8 mouse cellular contexts compared by ENCODE assay signal in the genomic region with DNA sequence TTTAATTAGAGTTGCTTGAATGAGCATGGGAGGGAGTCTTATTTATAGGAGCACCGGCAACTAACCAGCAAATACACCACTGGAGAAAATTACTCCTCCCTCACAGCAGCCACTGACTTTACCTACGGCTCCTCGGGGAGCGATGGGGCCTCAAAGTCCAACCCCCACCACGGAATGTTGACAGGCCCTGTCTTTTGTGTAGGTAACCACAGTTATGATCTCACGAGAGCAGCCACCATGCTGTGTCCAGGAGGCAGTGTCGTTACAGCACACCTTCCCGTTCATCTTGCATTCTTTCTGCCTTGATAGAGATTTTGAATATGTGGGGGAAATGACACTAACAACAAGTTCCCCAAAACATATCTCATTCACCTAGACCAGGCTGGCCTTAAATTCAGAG. TPM values are rescaled to one million over a fixed set of nuclear protein-coding genes. Genes with fewer than 3 reads are reported as not detected.
A peak's percentile ranks its signal among the peaks of the same experiment; 100 is the strongest.
DNase-seq lines count a peak whose midpoint lies in the region; ATAC-seq and TF ChIP-seq lines count a peak whose summit lies in the region.

A gene (plus strand): TSS at position 209 of the 400 bp plus-strand sequence.

- TF ChIP-seq CTCF in Patski (IDR thresholded peaks at IDR 0.05), result no peak

- H3K27ac ChIP-seq in kidney, embryonic 15.5 days, result no peak within 1 kb of the TSS
- H3K27ac ChIP-seq in forebrain, embryonic 13.5 days, result no peak within 1 kb of the TSS
- no peak within 1 kb of the TSS for H3K27ac ChIP-seq in intestine, embryonic 16.5 days (ENCODE audit: low read length)
- no peak within 1 kb of the TSS for H3K27ac ChIP-seq in midbrain, embryonic 12.5 days (replicated peaks)

- H3K9ac ChIP-seq in kidney, embryonic 15.5 days, result no peak within 1 kb of the TSS
- no peak within 1 kb of the TSS; the same call in 1 of the 2 replicates for H3K9ac ChIP-seq in forebrain, embryonic 13.5 days
- H3K9ac ChIP-seq in intestine, embryonic 16.5 days (ENCODE audit: low read depth, low read length), result no peak within 1 kb of the TSS
- H3K9ac ChIP-seq in midbrain, embryonic 12.5 days (replicated peaks), result no peak within 1 kb of the TSS

- CTCF ChIA-PET in Patski (lab: Charles Lee), result no interaction called here

- H3K4me2 ChIP-seq in kidney, embryonic 15.5 days, result no peak within 1 kb of the TSS
- H3K4me2 ChIP-seq in forebrain, embryonic 13.5 days, result peak within 1 kb of the TSS; percentile 90; the same call in 1 of the 2 replicates
- H3K4me2 ChIP-seq in intestine, embryonic 16.5 days (ENCODE audit: low read depth, low read length), result no peak within 1 kb of the TSS
- H3K4me2 ChIP-seq in midbrain, embryonic 12.5 days (replicated peaks), result no peak within 1 kb of the TSS

- no peak for DNase-seq in kidney, postnatal 25 days
- DNase-seq in Patski (ENCODE audit: low read depth, low spot score), result no peak
- DNase-seq in frontal cortex, postnatal 36 days (ENCODE audit: low spot score in 2 of 2), result no peak
- no peak for DNase-seq in spleen, postnatal 14 days (ENCODE audit: low spot score in 2 of 2)

- peaks cover 14% of the 10 kb centered on the region for H3K4me1 ChIP-seq in kidney, embryonic 15.5 days
- peaks cover 18% of the 10 kb centered on the region for H3K4me1 ChIP-seq in forebrain, embryonic 13.5 days
- H3K4me1 ChIP-seq in intestine, embryonic 16.5 days (ENCODE audit: control insufficient read depth, insufficient read depth, low read length), result peaks cover 11% of the 10 kb centered on the region
- peaks cover 14% of the 10 kb centered on the region for H3K4me1 ChIP-seq in midbrain, embryonic 12.5 days

- in situ Hi-C loops in Patski (cut with MboI; ENCODE audit: low pct_unique_long_range_greater_than_20kb), result loop anchor here (5.0 kb wide), 1 partner anchor 95 kb away; a partner anchor contains a TSS

- H3K9me3 ChIP-seq in kidney, embryonic 15.5 days (replicated peaks), result no peaks in the 10 kb centered on the region
- no peaks in the 10 kb centered on the region for H3K9me3 ChIP-seq in forebrain, embryonic 13.5 days (replicated peaks)
- H3K9me3 ChIP-seq in intestine, embryonic 16.5 days (ENCODE audit: control insufficient read depth, low read length), result no peaks in the 10 kb centered on the region
- no peaks in the 10 kb centered on the region for H3K9me3 ChIP-seq in midbrain, embryonic 12.5 days

- POLR2A ChIA-PET in Patski (lab: Charles Lee), result no interaction called here

- no peak within 1 kb of the TSS for H3K4me3 ChIP-seq in kidney, embryonic 15.5 days (replicated peaks)
- no peak within 1 kb of the TSS; the same call in 1 of the 2 replicates for H3K4me3 ChIP-seq in forebrain, embryonic 13.5 days
- H3K4me3 ChIP-seq in intestine, embryonic 16.5 days (ENCODE audit: low read length), result no peak within 1 kb of the TSS
- H3K4me3 ChIP-seq in midbrain, embryonic 12.5 days, result no peak within 1 kb of the TSS

- H3K27me3 ChIP-seq in kidney, embryonic 15.5 days, result no peaks in the 10 kb centered on the region
- no peaks in the 10 kb centered on the region for H3K27me3 ChIP-seq in Patski
- H3K27me3 ChIP-seq in forebrain, embryonic 13.5 days, result no peaks in the 10 kb centered on the region
- H3K27me3 ChIP-seq in intestine, embryonic 16.5 days (replicated peaks; ENCODE audit: control insufficient read depth, insufficient read depth, low read length), result no peaks in the 10 kb centered on the region
- no peaks in the 10 kb centered on the region for H3K27me3 ChIP-seq in midbrain, embryonic 12.5 days

- ATAC-seq in kidney, embryonic 15.5 days (replicated peaks; ENCODE audit: low FRiP score), result no peak
- ATAC-seq in Patski, result no peak
- no peak for ATAC-seq in forebrain, embryonic 13.5 days
- ATAC-seq in intestine, embryonic 16.5 days, result no peak
- ATAC-seq in midbrain, embryonic 12.5 days (ENCODE audit: low FRiP score, low read depth), result no peak

- H3K36me3 ChIP-seq in kidney, embryonic 15.5 days, result peaks cover 3% of the 10 kb centered on the region; the same call in 1 of the 2 replicates
- H3K36me3 ChIP-seq in forebrain, embryonic 13.5 days (ENCODE audit: poor library complexity, severe bottlenecking), result peaks cover 7% of the 10 kb centered on the region
- H3K36me3 ChIP-seq in intestine, embryonic 16.5 days (ENCODE audit: control insufficient read depth, insufficient read depth, low read length), result no peaks in the 10 kb centered on the region
- H3K36me3 ChIP-seq in midbrain, embryonic 12.5 days, result no peaks in the 10 kb centered on the region

- WGBS in kidney, embryonic 15.5 days, result 69% methylated on average over 8 of the region's 8 CpGs
- WGBS in forebrain, embryonic 13.5 days, result 68% methylated on average over 8 of the region's 8 CpGs
- WGBS in intestine, embryonic 16.5 days, result 79% methylated on average over 8 of the region's 8 CpGs
- 82% methylated on average over 8 of the region's 8 CpGs for WGBS in midbrain, embryonic 12.5 days

RNA-seq across cellular contexts. Expression of the gene that starts here (rescaled TPM):
- polyA plus RNA-seq in kidney, embryonic 15.5 days (2015; fragmentation: Nextera tagmentation; extraction: Ambion mirVana), result 49.3 and 55.1 TPM in 2 replicates
- 32.2 TPM for polyA plus RNA-seq in Patski (2021)
- polyA plus RNA-seq in forebrain, embryonic 13.5 days (2015; fragmentation: Nextera tagmentation; extraction: Ambion mirVana), result 30.7 and 36.4 TPM in 2 replicates
- polyA plus RNA-seq in intestine, embryonic 16.5 days (2015; fragmentation: Nextera tagmentation; extraction: Ambion mirVana), result 34.2 and 36.1 TPM in 2 replicates
- polyA plus RNA-seq in midbrain, embryonic 12.5 days (2016; fragmentation: Nextera tagmentation; extraction: Ambion mirVana), result 47.8 and 50.1 TPM in 2 replicates
